Mouse (Mus musculus) testis, adult 10 weeks (tissue): ENCODE results near the gene Olfr446. TPM values are rescaled to one million over a fixed set of nuclear protein-coding genes. Genes with fewer than 3 reads are reported as not detected.

Experiments
- polyA plus RNA-seq: library from polyadenylated mRNA; stranded (reverse); fragments of 350-450 nt; fragmentation: Illumina TruSeq; extraction: RNeasy Lipid Tissue Mini Kit (QIAGEN cat#74804); gene quantifications from one replicate; pipeline ENCODE4 v1.2.3, GENCODE M21; 2014; ENCODE audit warnings: low read depth, low replicate concordance

The Olfr446 gene
- not detected for polyA plus RNA-seq

GRCm38 (mm10) chr6:42921077-42921476 lies at the start of gene Olfr446:
Olfr446 (plus strand) TSS chr6:42921377.

GRCm38 (mm10) chr6:42890141-42890540 lies 31.0 kb upstream of the Olfr446 start, which contains the start of gene Olfr448:
Olfr448 (plus strand) TSS chr6:42890441.

GRCm38 (mm10) chr6:42908578-42908977 lies 12.6 kb upstream of the Olfr446 start, which contains the start of gene Olfr447:
Olfr447 (plus strand) TSS chr6:42908878.

GRCm38 (mm10) chr6:42948767-42949166 lies 27.6 kb downstream of the Olfr446 start, which contains the start of gene Olfr444:
Olfr444 (plus strand) TSS chr6:42949067.

Other genes with a start within 250 kb of the Olfr446 start
- gene Tcaf1, start 211.3 kb upstream of the Olfr446 start, polyA plus RNA-seq: 2.5 TPM
- not detected for gene Olfr453, start 182.0 kb upstream of the Olfr446 start, polyA plus RNA-seq
- not detected for gene Olfr38, start 165.0 kb upstream of the Olfr446 start, polyA plus RNA-seq
- gene Olfr452, start 136.3 kb upstream of the Olfr446 start, polyA plus RNA-seq: not detected
- not detected for gene Olfr450, start 109.4 kb upstream of the Olfr446 start, polyA plus RNA-seq
- gene Olfr449, start 87.0 kb upstream of the Olfr446 start, polyA plus RNA-seq: not detected
- gene Olfr448, start 30.9 kb upstream of the Olfr446 start, polyA plus RNA-seq: not detected
- gene Olfr447, start 12.5 kb upstream of the Olfr446 start, polyA plus RNA-seq: not detected
- not detected for gene Olfr444, start 27.7 kb downstream of the Olfr446 start, polyA plus RNA-seq
- not detected for gene Olfr441, start 185.0 kb downstream of the Olfr446 start, polyA plus RNA-seq
- 0.20 TPM for gene Olfr237-ps1, start 225.2 kb downstream of the Olfr446 start, polyA plus RNA-seq
- not detected for gene Olfr437, start 241.9 kb downstream of the Olfr446 start, polyA plus RNA-seq